Mouse (Mus musculus) lung, embryonic 14.5 days (tissue): ENCODE measurements at regions not wholly inside any gene's neighbourhood (a gene's known extent, or its start where the extent isn't known, plus 50 kb on each side); places are given as distances from the start of the nearest gene placed in this dataset.

ENCODE experiments used
- ATAC-seq: fragments of 200-750 bp; cut with Nextera tagmentation; 2 replicates; pipeline ENCODE4 v1.8.0; 2017; ENCODE audit warnings: mild to moderate bottlenecking, moderate TSS enrichment, moderate library complexity; ENCODE audit not compliant: insufficient read depth
- DNase-seq: peaks from one replicate; pipeline ENCODE4 v3.0.0-alpha.2; 2015
- H3K27ac ChIP-seq: fragments of 300-500 bp; sonication (generic); 2 replicates; pipeline ENCODE4 v1.5.1; 2014; ENCODE audit warnings: low read depth, mild to moderate bottlenecking, moderate library complexity
- H3K27me3 ChIP-seq: fragments of 300-500 bp; sonication (generic); 2 replicates; pipeline ENCODE4 v1.6.1; 2014; ENCODE audit warnings: low read length, control low read depth; ENCODE audit not compliant: insufficient read depth
- H3K36me3 ChIP-seq: fragments of 300-500 bp; sonication (generic); 2 replicates; pipeline ENCODE4 v1.6.1; 2014; ENCODE audit warnings: control low read depth; ENCODE audit not compliant: insufficient read depth
- H3K4me1 ChIP-seq: fragments of 300-500 bp; sonication (generic); 2 replicates; pipeline ENCODE4 v1.6.1; 2014; ENCODE audit warnings: antibody characterized with exemption, control low read depth; ENCODE audit not compliant: insufficient read depth
- H3K4me2 ChIP-seq: fragments of 300-500 bp; sonication (generic); 2 replicates; pipeline ENCODE4 v1.6.1; 2014; ENCODE audit warnings: mild to moderate bottlenecking
- H3K4me3 ChIP-seq: fragments of 300-500 bp; sonication (generic); 2 replicates; pipeline ENCODE4 v1.5.1; 2014; ENCODE audit warnings: low read depth, low read length
- H3K9ac ChIP-seq: fragments of 300-500 bp; sonication (generic); 2 replicates; pipeline ENCODE4 v1.6.1; 2014
- H3K9me3 ChIP-seq: fragments of 300-500 bp; sonication (generic); 2 replicates; pipeline ENCODE4 v1.6.1; 2016; ENCODE audit warnings: low read depth, low read length, control low read depth
- CTCF ChIP-seq: IDR thresholded peaks from 2 replicates; pipeline ENCODE4 v1.5.1; 2016; ENCODE audit warnings: antibody characterized with exemption, low read depth
- WGBS: fragments of 180-500 bp; shearing (Covaris S2); extraction: QIAGEN DNeasy Blood & Tissue Kit; methylation state at CpG from one replicate; pipeline ENCODE4 v1.1.7; 2014; 5-methylcytosine and 5-hydroxymethylcytosine counted together

DNA sequence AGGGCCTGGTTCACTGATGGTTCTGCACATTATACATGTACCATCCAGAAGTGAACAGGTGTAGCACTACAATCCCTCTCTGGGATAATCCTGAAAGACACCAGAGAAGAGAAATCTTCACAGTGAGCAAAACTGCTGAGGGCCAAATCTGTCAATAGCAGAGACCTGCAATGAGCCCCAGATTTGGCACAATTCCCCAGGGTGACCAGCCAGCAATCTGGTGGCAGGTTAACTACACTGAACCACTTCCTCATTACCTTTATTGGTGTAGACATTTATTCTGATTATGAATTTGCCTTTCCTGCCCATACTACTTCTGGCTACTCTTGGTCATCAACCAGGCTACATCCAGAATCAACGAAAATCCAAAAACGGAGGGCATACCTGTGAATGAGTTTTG lies 113.5 kb upstream of the Nr4a3 start:
- no peak for TF ChIP-seq CTCF
- WGBS: 86% methylated on average over 2 of the region's 2 CpGs
- H3K4me3 ChIP-seq: no peak overlapping the region

DNA sequence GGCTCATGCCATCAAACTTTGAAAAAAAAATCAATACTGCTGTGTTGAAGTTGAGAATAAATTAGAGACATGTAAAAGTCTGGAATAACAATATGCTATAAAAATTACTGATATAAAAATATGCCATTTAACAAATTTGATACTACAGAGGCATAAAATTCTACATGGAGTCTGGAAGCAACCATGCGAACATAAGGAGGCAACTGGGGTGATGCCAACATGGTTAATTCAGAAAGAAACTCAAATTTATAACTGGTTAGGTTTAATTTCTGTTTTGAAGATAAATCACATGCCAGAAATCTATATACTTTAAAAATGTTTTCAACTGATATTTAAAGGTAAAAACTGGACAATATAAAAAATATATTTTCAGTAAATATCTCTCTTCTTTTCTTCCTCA lies 111.4 kb upstream of the Nr4a3 start:
- H3K9ac ChIP-seq: no peak overlapping the region
- H3K27ac ChIP-seq: no peak overlapping the region
- ATAC-seq: no peak

More for the DNA sequence above, 113.5 kb upstream of the Nr4a3 start:
- no peak overlapping the region for H3K4me2 ChIP-seq
- H3K36me3 ChIP-seq: no peaks in the 10 kb centered on the region
- H3K9me3 ChIP-seq: 0 out of 2 replicates have a peak, but pooled peaks cover 4% of the 10 kb centered on the region
- no peaks in the 10 kb centered on the region for H3K4me1 ChIP-seq
- H3K27ac ChIP-seq: no peak overlapping the region
- ATAC-seq (no peak), DNase-seq (no peak)
- no peak overlapping the region for H3K9ac ChIP-seq
- H3K27me3 ChIP-seq: no peaks in the 10 kb centered on the region

DNA sequence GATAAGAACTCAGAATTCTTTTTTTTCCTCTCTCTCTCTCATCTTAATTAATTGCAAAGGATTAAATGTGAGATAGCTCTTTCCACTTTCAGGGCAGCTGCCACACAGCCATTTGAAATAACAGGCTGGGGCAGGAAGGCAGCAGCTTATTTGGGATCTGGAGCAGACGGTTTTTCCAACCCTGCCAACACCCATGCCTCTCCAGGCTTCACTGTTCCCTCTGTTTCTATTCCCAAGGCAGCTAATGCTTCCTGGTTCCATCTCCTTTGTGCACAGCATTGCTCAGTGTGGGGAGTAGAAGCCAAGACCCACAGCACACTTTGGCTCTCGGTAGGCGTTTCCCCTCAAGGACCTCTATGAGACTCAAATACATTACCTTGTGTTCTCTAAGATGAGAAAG lies 109.4 kb upstream of the Nr4a3 start:
- Histone ChIP-seq H3K36me3 (no peaks in the 10 kb centered on the region), H3K27me3 (no peaks in the 10 kb centered on the region), H3K9me3 (0 out of 2 replicates have a peak, but pooled peaks cover 4% of the 10 kb centered on the region), H3K27ac (no peak overlapping the region), H3K9ac (no peak overlapping the region), H3K4me2 (no peak overlapping the region), H3K4me1 (no peaks in the 10 kb centered on the region), H3K4me3 (no peak overlapping the region)
- DNase-seq (no peak), ATAC-seq (no peak)
- 91% methylated on average over 3 of the region's 3 CpGs for WGBS
- no peak for TF ChIP-seq CTCF

More for the DNA sequence above, 111.4 kb upstream of the Nr4a3 start:
- Histone ChIP-seq H3K27me3 (no peaks in the 10 kb centered on the region), H3K9me3 (0 out of 2 replicates have a peak, but pooled peaks cover 4% of the 10 kb centered on the region), H3K4me1 (no peaks in the 10 kb centered on the region), H3K4me3 (no peak overlapping the region), H3K36me3 (no peaks in the 10 kb centered on the region), H3K4me2 (no peak overlapping the region)
- TF ChIP-seq CTCF: no peak
- DNase-seq: no peak
- WGBS: 92% methylated on average over 1 of the region's 1 CpGs

DNA sequence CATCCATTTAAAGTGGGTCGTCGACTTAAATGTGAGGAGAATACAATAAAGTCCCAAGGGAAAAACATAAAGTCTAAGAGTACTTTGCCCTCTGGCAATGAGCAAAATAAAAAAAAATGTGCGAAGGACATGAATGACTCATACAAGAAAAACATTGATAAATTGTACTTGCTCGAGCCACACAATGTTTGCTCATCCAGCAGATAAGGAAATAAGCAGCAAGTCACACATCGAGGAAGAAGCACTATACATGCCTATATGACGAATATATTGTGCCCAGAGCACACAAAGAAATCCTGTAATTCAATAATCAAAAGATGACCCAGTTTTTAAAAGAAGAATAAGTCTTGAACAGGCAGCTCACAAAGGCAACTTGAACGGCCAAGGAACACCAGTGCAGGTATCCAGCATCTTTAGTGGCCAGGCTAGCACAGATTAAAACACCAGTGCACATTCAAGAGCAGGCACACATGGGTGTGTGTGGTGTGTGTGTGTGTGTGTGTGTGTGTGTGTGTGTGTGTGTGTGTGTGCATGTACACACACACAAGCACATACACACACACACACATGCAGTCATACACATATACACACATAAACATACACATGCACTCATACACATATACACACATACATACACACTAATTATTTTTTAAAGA lies 108.4 kb upstream of the Nr4a3 start:
- DNase-seq: no peak
- WGBS: 52% methylated on average over 7 of the region's 7 CpGs
- ATAC-seq: no peak

DNA sequence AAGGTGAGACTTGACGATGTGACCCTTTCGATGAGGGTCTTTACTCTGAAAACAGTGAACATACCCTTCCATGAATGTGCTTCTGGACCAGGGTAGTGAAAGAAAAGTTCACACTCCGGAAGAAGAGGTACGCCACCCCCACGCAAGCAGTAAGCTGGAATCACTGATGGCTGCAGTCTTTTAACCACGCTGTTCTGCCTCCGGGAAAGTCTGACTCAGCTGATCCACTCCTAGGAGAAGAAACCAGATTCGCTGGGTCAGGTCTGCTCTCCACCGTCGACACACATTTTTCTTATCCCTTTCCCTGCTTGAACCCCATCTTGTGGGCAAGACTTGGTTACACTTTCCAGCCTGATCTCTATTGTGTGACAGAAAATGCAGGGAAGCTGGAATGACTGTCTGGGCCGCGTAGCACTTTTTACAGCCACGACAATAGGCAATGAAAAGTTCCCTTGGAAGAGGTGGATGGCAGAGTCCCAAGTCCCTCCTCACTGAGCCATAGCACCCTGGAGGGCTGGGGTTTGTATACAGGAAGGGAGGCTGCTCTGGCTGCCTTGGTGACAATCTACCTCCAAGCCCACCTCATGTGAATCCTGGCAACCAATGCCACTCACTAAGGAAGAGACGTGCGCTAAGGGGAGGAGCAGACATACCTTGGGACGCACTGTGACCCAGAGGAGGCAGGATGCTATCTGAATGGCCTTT lies 96.9 kb upstream of the Nr4a3 start:
- Histone ChIP-seq H3K27ac (no peak overlapping the region), H3K4me3 (no peak overlapping the region), H3K27me3 (no peaks in the 10 kb centered on the region), H3K4me1 (no peaks in the 10 kb centered on the region), H3K9ac (no peak overlapping the region), H3K9me3 (no peaks in the 10 kb centered on the region), H3K36me3 (no peaks in the 10 kb centered on the region), H3K4me2 (no peak overlapping the region)
- no peak for TF ChIP-seq CTCF
- 60% methylated on average over 16 of the region's 16 CpGs for WGBS
- ATAC-seq (no peak), DNase-seq (peak; percentile 32)

More for the DNA sequence above, 108.4 kb upstream of the Nr4a3 start:
- H3K9ac ChIP-seq: no peak overlapping the region
- no peaks in the 10 kb centered on the region for H3K4me1 ChIP-seq
- no peak overlapping the region for H3K4me3 ChIP-seq
- no peak overlapping the region for H3K4me2 ChIP-seq
- H3K27me3 ChIP-seq: no peaks in the 10 kb centered on the region
- H3K27ac ChIP-seq: no peak overlapping the region
- TF ChIP-seq CTCF: no peak
- 0 out of 2 replicates have a peak, but pooled peaks cover 4% of the 10 kb centered on the region for H3K9me3 ChIP-seq
- no peaks in the 10 kb centered on the region for H3K36me3 ChIP-seq

DNA sequence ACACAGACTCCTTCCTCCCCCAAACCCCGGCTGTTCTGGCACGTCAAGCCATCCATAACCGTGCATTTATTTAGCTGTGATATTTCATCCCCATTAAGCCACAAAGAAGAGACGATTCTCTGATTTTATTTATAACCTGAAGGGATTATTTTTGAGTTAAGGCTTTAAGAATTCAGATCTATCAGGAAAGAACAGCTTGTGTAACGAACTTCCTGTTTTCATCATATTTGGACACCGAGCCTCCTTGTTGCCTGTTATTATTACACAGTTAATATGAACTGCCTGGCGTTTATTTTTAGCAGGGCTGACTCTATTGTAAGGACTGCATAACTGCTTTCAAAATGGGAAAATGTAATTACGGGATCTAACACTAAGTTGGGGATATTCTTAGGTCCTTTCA lies 96.2 kb upstream of the Nr4a3 start:
- H3K36me3 ChIP-seq: no peaks in the 10 kb centered on the region
- 42% methylated on average over 8 of the region's 8 CpGs for WGBS
- H3K27ac ChIP-seq: no peak overlapping the region
- H3K27me3 ChIP-seq: no peaks in the 10 kb centered on the region
- H3K4me3 ChIP-seq: no peak overlapping the region
- TF ChIP-seq CTCF: no peak
- ATAC-seq: no peak
- H3K9ac ChIP-seq: no peak overlapping the region
- no peaks in the 10 kb centered on the region for H3K4me1 ChIP-seq
- H3K4me2 ChIP-seq: no peak overlapping the region
- H3K9me3 ChIP-seq: no peaks in the 10 kb centered on the region
- DNase-seq: peak; percentile 10

DNA sequence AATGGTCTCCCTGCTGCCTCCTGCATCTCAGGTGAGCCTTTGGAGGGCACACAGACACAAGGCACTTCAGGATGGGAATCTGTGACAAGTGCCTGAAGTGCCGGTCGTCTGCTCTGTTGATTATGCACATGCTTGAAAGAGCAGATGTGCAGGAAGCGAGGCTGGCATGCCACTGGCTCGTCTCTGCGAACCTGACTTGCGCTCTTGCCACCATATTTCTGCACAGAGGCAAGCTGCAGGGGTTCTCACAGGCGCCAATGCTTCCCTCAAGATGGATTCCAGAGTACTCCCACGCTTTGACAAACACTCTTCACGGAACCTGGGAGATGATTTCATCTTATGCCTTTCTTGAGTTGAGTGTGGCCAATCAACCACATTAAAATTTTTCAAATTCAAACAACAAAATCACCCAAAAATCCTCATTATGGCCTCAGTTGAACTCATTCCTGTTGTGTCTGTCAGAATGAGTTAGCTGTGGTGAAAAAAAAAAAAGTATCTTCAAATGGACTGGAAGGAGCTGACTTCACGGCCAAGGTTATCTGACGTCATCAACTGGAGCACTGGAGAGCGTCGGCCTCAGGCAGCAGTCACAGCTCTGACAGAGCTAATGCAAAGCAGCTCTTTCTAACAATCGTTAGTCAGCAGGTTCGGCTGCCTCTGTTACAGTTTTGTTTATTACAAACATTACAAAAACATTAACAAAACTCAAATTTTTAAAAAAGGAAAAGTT lies 90.2 kb upstream of the Nr4a3 start:
- no peaks in the 10 kb centered on the region for H3K4me1 ChIP-seq
- no peaks in the 10 kb centered on the region for H3K9me3 ChIP-seq
- no peak for TF ChIP-seq CTCF
- WGBS: 63% methylated on average over 15 of the region's 15 CpGs
- no peak overlapping the region for H3K4me3 ChIP-seq
- H3K27ac ChIP-seq: no peak overlapping the region
- no peak overlapping the region for H3K4me2 ChIP-seq
- ATAC-seq: no peak
- no peak overlapping the region for H3K9ac ChIP-seq
- DNase-seq: no peak
- H3K27me3 ChIP-seq: no peaks in the 10 kb centered on the region
- no peaks in the 10 kb centered on the region for H3K36me3 ChIP-seq
